Mouse (Mus musculus): ENCODE results near the gene Gpr84.

The Gpr84 gene

DNA sequence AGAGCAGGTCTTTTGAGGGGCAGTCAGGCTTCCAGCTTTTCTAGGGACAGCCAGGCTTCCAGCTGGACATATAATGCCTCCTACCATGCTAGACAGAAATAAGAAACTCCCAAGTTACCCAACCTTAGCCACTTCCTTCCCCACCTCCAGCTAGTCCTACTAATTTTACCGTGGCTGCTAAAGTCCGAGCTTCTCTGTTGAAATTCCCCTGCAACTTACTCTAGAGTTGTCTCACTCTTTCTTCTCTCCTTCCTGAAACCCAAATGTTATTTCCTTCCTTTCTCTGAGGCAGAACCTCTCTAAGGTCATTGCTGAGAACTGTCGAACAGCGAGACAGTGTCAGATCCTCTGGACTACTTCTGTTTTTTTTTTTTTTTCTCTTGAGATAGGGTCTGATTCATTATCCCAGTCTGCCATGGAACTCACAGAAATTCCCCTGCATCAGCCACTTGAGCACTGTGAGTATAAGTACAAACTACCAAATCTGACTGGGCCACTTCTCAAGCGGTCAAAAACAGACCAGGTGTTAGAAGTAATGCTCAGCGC lies at the start of gene Gpr84:
Gpr84 (minus strand) TSS at position 248 of the 546 bp plus-strand sequence.
- DNase-seq: no peak

DNA sequence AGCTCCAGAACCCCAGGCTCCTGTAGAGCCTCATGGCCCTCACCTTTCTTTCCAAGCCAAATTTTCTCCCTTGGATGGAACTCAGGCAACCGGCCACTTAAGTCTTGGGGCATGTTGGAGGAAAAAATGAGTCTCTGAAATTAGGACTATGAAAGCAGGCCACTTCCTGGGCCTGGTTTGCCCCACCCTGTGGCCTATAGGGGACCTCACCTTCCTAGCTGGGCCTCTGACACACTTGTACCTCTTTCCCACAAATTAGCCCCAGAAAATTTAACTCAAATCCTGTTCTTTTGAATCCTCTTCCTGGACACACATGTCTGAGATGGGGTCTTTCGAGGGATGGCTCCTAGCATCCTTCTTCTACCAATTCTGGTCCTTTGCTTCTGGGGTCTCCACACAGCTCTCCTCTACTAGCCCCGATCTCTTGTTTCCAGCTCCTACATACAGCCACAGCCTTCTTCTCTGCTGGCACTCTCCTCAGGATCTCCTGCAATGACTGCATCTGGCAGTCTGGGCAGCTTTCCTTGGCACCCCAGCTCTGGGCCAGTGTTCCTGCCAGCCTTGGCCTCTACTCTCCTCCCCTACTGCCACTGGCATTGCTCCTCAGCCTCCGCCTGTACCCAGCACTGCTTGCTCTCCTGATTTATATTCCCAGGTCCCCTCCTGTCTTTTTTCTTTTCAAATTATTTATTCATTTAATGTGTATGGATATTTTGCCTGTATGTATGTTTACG lies 49.6 kb upstream of the Gpr84 start:
- peak; percentile 82 for DNase-seq

DNA sequence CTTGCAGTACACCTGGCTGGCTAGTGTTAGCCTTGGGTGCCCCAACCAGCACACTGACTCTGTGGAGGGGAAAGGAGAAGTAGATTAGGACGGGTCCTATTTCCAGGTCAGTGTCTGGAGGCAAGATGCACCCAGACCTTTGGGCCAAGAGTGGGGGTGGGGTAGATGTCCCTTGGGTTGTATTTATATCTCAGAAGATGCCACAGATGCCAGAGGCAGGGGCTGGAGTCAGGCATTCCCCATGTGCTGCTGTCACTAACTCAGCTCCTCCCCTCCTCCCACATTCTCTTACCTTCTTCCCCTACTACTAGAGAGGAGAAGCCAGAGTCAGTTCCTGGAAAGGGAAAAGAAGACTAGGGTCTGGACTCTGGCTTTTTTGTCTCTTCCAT lies 48.7 kb upstream of the Gpr84 start:
- DNase-seq: no peak

DNA sequence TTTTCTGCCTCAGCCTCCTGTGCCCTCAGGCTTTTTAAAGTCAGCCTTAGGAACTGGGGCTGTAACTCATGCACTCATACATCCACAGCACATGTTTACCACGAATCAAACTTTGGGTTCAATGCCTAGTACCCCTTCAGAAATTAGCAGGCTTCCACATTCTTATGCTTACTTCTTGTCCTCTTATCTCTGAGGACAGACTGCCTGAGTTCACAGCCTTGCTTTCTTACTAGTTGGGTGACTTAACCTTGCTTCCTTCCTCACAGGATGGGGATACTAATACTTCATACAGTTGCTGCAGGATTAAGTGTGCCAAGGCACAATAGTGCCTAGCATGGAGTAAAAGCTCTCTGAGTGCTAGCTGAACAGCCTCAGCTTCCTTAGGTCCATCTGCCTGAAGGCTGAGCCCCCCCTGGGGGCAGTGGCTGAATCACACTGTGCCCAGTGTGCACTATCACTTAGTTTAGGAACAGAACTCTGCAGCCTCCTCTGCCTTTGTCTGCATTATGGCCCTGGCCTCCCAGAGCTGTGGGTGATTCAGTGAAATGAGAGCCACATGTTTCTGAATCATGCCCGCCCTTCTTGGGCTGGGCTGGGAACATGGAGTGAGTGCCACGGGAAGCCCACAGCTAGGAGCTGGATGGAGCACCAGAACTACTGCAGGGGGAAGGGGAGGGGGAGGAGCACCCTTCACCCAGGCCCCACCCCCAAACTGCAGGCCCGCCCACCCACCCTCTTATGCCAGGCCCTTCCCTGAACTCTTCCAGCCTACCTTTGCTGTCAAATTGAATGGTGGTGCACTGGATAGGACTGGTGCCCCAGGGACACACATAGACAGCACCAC lies 48.1 kb upstream of the Gpr84 start:
- DNase-seq: no peak

DNA sequence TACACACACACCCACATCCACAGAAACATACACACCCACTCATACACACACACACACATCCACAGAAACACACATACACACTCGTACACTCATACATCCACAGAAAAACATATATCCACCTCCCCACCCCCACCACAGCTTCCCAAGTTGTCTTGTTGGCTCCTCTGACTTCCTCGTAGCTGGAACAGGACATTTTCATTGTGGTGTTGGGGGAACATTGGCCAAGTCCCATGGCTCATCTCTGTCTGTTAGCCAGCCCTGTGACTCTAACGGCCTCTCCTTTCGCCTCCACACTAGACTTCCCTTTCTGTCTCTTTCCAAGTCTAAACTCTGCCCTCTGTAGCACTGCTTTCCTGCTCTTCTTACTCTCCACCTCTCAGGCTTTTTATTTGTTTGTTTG lies 47.4 kb upstream of the Gpr84 start:
- DNase-seq: no peak

DNA sequence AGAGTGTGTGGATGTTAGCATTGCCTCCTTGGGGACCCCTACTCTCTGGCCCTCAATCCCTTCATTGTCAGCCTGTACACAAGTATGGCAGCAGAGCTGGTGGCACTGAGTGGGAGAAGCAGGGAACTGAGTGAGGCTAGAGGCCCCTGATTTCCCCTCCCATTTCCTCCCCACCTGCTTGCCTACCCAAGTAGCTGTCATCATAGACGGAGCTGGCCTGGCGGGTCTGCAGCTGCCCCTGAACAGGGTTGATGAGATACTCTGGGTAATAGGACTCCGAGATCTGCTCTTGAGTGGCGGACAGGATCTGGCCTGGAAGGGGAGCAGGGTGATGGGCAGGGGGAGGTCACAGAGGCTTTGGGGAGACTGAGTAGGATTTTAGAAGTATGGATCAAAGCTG lies 45.7 kb upstream of the Gpr84 start:
- DNase-seq: no peak

DNA sequence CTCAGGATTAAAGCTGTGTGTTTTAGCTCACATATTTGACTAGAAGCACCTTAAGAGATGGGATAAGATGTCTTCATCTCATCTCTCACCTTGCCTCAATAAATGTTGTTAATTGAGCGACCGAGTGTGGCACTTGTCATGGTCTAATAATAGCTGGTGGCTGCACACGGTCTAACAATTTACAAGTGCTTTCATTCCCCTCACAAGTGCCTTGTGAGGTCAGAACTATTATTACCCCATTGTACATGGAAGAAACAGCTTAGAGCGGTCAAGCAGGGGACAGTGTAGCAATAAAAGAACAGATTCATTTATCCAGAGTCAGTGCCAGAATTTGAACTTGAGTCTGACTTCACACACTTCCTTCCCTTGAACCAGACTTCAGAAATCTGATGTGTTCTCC lies 45.0 kb upstream of the Gpr84 start:
- DNase-seq: no peak

DNA sequence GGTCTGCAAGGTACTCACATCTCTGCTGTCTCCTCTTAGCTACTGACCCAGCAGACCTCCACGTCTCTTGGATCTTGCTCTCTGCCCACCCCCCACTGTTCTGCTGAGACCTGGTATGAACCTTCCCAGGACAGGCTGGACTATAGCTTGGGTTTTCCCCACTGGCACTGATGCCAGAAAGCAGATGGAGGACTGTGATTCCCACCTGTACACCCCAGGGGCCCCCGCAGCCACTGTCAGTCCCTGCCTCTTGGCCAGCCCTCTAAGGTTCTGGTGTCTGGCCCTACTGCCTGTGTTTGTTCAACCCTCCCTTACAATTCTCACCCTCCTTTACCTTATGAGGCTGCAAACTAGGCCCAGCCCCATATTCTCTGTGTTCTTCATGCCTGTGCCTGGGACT lies 44.3 kb upstream of the Gpr84 start:
- DNase-seq: peak; percentile 77

DNA sequence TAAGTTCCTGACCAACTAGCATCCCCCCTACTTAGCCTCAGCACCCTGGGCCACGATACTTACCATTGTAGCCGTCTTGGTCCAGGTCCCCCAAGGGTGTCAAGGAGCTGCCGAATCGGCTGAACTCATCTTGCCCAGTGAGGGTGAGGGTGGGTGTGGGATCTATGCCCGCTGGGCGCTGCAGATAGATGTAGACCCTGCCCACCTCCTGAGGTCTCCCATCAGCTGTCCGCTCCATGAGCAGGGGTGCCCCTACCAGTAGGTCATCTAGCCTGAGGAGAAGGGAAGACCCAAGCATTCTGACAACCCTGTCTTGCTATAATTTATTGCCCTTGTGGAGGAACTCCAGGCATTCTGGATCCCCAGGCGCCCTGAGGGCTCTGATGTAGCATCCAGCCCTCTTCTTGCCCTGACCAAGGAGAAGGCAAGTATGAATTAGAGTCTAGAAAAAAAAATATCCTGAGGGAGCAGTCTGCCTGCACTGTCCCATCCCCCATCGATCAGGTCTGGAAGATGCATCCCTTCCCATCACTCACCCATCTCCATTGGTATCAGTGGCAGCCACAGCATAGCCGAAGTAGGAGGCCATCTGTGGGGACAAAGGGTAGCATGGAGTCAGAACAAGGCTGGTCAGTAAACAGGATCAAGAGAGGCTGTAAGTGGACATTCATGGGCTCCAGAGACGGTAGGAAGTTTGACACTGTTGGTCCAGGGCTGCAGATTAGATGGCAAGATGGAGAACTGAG lies 43.3 kb upstream of the Gpr84 start:
- DNase-seq: no peak

DNA sequence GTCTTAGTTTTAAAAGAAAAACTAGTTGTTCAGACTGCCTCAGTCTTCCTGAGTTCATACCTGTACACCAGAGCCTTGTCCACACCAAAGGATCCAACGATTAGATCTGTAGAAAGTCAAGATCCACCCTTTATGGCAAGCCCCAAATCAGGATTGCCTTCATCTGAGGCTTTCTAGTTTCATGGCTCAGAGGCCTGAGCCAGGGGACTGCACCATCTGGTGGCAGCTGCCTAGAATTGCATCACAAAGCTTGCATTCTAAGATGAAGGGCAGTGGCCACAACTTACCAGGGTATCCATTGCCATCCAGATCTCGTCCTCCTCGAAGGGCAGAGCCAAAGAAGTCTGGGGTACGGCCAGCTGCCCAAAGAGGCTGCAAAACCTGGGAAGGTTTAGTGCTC lies 42.4 kb upstream of the Gpr84 start:
- DNase-seq: peak; percentile 42

DNA sequence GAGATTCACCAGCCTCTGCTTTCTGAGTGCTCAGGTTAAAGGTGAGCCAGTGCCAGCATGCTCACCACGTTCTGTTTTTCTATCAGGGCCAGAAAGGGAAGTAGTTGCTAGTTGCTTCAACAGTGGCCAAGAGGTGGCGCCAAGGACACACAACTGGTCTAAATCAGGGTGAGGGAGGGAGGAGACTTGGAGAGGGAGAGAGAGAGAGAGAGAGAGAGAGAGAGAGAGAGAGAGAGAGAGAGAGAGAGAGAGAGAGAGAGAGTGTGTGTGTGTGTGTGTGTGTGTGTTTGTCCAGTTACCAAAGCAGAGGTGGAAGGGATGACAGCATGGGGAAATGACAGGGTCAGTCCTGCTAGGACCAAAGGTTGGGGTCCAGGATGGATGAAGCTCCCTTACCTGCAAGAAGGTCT lies 36.9 kb upstream of the Gpr84 start:
- DNase-seq: peak; percentile 38

DNA sequence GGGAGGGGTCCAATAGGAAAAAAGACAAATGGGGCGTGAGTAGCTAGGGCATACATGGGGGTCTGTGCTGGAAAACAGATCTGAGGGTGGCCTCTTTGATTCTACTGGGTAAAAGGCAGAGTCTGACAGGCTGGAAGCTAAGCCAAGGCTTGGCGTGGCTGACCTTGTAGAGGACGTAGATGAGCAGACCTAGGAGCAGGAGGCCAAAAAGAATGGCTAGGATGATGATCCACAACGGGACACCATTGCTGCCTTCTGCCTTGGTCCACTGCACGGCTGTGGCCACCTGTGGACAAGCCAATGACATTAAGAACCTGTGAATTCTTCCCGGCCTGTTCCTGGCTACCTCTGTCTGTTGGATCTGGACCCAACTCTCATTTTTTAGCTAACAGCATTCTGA lies 35.4 kb upstream of the Gpr84 start:
- no peak for DNase-seq

DNA sequence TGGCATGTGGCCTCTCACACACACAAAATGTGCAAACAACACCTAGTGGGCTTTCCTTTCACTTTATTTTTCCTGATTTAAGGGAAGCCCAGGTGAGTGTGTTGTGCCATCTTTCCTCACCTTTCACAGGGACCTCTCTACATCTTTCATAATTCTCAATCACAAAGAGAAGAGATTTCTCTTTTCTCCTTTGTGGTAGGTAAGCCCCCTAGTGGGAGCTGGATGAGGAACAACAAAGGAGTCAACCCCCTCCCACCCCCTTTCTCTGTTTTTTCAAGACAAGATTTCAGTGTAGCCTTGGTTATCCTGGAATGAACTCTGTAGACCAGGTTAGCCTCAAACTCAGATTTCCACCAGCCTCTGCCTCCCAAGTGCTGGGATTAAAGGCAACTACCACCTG lies 33.1 kb upstream of the Gpr84 start:
- no peak for DNase-seq

DNA sequence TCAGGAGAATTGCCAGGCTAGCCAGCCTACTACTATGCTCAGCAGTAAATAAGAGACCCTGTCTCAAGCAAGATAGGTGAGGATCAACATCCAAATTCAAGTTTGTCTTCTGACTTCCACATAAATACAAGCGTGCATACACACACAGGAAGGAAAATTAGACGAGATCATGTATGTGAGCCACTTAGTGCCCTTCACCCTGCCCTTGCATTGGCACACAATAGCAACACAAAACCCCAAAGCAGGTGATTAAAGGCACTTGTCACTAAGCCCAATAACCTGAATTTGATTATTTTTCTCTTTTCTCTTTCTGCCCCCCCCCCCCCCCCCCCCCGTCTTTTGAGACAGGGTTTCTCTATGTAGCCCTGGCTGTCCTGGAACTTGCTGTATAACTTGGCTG lies 32.6 kb upstream of the Gpr84 start:
- DNase-seq: no peak

DNA sequence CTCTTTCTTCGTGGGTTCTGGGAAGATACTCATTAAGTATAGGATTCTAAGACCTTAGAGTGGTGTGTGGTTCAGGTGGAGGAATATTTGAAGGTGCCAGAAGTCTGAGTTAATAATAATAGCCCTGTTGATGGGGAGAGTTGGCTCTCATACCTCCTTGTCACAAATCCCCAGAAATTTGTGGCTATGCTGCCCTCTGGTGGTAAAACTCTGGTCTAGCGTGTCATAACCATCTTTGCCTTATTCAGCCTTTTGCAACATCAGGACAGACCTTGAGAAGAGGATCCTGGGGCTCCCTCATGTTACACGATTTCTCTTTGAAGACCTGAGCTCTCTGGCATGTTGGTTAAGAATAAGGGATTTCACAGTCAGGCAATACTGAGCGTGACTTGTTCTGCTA lies 32.0 kb upstream of the Gpr84 start:
- peak; percentile 61 for DNase-seq

DNA sequence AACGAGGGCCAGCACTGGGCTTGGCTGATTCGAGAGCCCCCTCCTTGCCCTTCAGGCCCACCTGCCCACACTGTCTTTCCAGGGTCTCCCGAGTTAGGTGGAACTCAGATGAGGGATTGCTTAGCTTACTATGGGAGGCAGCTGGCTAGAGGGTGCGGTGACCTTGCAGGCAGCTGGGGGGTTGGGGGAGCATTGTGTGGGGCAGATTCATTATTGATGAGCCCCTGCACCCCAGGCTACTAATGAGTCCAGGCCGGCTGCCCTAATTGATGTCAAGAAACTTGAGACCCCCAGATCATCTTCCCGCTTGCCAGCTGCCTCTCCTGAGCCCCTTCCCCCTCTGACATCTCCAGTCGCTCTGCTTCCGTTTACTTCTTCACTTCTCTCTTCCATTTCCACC lies 31.1 kb upstream of the Gpr84 start:
- DNase-seq: no peak

DNA sequence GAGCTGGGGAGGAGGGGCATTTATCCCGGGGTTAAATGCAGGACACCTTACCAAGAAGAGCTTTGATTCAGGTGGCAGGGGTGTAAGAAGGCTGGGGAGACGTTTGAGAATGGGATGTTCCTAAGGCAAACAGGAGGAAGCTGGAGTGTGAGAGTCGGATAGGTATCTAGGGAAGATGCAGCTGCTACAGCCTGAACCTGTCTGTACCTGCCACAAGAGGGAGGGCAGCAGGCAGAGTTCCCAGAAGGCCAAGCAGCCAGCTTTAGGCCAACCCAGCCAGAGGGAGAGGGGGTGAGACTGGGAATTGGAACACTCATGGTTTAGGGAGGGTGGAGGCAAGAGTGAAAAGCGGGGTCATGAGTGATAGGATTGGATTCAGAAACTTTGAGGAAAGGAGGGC lies 30.4 kb upstream of the Gpr84 start:
- no peak for DNase-seq

DNA sequence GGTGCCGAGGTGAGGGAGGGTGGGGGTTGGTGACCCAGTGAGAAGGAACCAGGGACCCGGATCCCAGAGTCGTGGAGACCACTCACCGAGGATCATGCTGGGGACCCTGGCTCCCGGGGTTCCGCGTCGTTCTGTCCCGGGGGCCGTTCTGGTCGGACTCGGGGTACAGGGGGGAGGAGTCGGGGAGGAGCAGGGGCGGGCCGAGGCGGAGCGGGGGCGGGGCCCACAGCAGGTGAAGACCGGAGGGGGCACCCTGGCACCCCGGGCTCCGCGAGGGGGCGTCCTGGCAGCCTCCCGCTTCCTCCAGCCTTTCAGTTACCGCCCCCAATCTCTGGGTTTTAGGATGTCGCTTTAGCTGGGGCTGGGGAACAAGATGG lies 29.5 kb upstream of the Gpr84 start, which contains the start of gene Zfp385a:
Zfp385a (minus strand) TSS at position 133 of the 377 bp plus-strand sequence.
- no peak for DNase-seq

DNA sequence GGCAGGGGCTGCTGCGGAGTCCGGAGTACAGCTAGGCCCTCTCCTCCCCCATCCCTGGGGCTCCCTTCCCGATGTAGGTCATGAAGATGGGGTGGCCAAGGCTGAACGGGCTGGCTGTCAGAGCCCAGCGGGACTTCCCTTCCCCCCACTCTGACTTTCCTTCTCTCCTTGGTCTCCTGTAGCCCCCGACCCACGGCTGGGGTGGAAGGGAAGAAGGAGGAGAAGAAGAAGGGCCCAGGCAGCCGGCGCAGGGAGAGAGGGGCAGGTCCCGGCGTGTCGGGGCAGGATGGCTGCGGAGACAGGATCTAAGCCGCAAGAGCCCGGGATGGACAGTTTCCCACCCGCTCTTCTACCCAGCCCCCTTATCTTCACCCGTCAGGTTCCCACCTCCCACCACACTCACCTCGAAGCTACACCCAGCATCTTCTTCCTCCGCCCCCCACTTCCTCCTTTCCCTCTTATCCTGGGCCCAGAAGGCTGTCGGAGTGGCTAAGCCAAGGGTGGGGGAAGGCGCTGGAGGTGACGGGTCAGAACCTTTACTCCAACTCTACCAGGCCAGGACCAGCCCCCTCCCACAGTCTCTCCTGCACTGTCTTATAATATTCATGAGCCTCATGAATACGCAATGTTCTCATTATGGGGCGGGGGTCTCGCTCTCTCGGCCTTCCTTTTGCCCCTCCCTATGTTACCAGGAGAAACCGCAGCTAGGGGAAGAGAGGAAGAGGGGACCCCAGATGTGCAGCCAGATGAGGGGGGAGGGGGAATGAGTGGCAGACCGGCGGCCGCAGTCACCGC lies 29.0 kb upstream of the Gpr84 start:
- DNase-seq: no peak

DNA sequence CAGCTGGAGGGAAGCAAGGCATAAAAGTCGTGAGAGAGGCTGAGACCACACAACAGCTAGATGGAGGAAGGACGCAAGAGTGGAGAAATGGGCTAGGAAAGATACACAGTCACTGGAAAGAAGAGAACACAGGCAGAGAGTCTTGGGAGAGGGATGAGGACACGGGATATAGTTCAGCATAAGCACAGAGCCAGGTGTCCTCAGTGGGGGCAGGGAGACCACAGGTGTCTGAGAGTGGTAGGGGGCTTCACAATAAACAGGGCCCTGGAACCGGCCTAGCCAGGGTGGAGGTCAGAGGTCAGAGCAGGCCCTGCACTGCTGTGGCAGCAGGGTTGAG lies 28.4 kb upstream of the Gpr84 start:
- no peak for DNase-seq

DNA sequence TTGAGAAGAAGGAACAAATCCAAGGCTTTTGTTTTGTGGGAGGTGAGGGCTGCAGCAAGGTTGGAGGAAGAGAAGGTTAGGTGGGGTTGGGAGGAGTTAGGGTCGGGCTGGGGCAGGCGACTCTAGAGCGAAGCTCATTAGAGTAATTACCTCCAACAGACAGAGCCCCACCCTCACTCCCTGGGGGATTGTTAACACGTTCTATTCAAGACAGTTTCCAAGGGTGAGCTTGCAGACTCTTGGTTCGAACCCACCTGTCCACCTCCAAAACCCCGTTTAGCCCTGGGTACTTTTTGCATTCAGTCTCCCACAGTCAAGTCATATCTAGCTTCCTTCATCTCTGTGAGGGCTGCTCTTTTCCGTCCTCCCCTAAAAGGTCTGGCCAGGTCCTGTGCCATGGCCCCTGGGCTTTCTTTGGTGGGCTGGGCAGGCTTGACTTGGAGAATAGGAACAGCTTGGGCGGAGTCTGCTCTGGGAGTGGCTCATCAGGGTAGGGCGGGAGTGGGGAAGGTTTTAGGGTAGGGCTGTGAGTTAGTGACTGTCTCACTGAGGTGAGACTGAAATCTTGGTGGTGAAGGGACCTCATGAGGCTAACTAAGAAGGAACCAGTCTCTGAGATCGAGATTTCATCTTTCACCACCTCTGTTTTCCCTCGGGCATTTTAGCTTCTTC lies 26.7 kb upstream of the Gpr84 start:
- no peak for DNase-seq
